Mouse (Mus musculus) large intestine, adult 2 months (tissue): ENCODE measurements at regions not wholly inside any gene's neighbourhood (a gene's known extent, or its start where the extent isn't known, plus 50 kb on each side); places are given as distances from the start of the nearest gene placed in this dataset.

ENCODE experiments used
- DNase-seq: peaks from one replicate; pipeline ENCODE4 v3.0.0-alpha.2; 2012; ENCODE audit warnings: low read depth, low spot score
- WGBS: fragments of 180-500 bp; shearing (Covaris S2); methylation state at CpG from one replicate; pipeline ENCODE4 v1.1.7; 2018; 5-methylcytosine and 5-hydroxymethylcytosine counted together

DNA sequence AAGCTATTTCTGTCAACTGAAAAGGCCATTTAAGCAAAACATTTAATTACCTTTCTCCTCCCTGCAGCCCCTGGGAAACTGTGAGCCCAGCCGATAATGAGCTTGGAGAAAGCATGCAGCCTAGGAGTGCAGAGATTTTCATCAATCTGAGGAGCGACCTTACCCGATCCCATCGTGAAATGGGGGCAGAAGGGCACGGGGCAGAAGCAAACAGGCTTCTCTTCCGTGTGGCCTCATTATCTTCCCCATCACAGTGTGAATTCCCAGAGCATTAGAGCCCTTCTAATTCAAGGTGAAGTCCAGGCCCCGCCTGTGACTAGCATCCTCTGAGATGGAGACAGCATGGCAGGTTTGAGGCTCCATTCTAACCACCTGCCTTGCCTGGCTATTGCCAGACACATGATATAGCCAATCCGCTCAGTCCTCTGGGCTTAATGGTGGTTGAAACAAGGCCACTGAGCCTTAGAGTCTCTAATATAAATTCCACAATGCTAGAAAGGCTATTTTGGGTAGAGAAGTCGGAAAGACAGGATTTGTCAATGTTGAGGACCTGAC is 816.5 kb upstream of the Car8 start:
- 76% methylated on average over 9 of the region's 9 CpGs for WGBS
- DNase-seq, result no peak

- no peak for DNase-seq
- WGBS, result 92% methylated on average over 1 of the region's 1 CpGs
Observed at GRCm38 (mm10) chr4:9048817-9049216, 810.0 kb upstream of the Car8 start.

- no peak for DNase-seq
- WGBS, result 63% methylated on average over 4 of the region's 4 CpGs
Observed at GRCm38 (mm10) chr4:9047151-9047550, 808.3 kb upstream of the Car8 start.

DNA sequence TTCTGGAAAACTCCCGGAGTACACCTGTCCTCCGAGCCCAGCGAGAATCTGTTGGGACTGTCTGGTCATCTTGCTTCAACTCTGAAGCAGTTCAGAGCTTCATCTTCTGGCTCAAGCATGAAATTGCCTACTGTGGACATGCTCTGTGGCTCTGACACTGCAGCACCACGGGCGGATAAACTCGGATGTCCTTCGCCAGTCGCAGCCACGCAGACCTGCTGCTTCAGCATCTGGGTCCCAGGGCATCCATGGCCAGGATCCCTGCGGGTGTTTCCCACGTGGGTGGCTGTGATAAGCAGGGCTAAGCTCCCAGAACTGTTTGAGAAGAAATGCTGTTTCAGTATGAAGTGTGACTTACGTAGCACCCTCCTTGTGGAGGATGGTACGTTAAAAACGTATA is 807.6 kb upstream of the Car8 start:
- no peak for DNase-seq
- 92% methylated on average over 14 of the region's 14 CpGs for WGBS

DNA sequence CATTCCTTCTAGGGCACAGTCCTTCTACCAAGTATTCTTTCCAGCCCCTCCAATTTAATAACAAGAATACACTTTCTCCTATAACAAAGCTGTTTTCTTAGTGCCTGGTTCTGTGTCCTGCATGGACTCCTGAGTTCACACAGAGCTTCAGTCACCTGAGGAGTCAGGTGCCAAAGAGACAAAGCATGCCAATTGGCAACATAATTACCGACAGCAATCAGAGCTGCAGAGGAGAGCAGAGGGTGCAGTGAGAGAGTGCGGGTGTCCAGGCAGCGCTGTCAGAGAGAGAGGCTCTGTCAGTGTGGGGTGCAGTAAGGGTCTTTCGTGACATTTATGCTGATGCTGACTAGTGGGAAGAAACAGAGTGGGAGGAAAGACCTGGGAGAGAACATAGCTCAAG is 807.2 kb upstream of the Car8 start:
- no peak for DNase-seq
- 79% methylated on average over 4 of the region's 4 CpGs for WGBS

GRCm38 (mm10) chr4:9036005-9036404 is 797.2 kb upstream of the Car8 start:
- WGBS, result 85% methylated on average over 4 of the region's 4 CpGs
- DNase-seq, result no peak

- 45% methylated on average over 4 of the region's 4 CpGs for WGBS
- no peak for DNase-seq
Observed at GRCm38 (mm10) chr4:9035350-9035749, 796.5 kb upstream of the Car8 start.

DNA sequence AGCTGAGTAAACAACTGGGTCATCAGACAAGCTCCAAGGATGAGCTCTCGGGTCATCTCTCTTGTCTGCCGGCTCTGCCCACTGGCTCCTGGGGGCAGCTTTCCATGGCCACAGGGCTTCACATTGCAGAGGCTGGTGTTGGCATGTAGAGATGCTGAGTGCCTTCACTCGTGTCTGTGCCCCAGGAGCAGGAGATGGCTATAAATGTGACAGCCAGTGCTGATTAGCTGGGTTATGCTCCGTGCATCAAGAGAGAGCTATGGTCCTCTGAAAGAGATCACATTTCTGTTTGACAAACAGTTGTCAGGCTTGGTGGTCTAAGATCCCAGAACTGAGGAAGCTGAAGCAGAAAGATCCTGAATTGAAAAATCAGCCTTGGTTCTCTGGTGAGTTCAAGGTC is 795.4 kb upstream of the Car8 start:
- DNase-seq, result no peak
- WGBS, result 71% methylated on average over 4 of the region's 4 CpGs

GRCm38 (mm10) chr4:9033106-9033642 is 794.3 kb upstream of the Car8 start:
- no peak for DNase-seq
- WGBS, result 87% methylated on average over 6 of the region's 6 CpGs

- WGBS, result 74% methylated on average over 6 of the region's 6 CpGs
- DNase-seq, result no peak
Observed at GRCm38 (mm10) chr4:9031634-9032033, 792.8 kb upstream of the Car8 start.

GRCm38 (mm10) chr4:9028946-9029345 is 790.1 kb upstream of the Car8 start:
- no peak for DNase-seq
- WGBS, result 54% methylated on average over 6 of the region's 6 CpGs

DNA sequence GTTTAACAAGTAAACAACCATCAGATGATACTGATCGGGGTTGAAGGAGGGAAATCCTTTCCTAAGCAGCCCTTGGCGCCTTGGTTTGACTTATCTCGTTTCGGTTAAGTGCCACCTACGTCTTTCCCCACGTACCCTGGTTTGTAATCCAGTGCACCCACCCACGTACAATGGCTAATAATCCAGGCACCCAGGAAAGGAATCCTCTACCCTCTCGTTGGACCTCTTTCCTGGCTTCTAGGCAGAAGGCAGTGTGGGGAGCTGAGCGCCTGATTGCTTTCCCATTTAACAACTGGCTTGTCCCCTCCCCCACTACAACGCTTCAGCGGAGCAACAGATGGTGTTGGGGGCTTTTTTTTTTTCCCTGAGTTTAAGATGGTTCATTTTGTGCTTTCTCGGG is 789.6 kb upstream of the Car8 start:
- no peak for DNase-seq
- under 1% methylated on average over 12 of the region's 12 CpGs for WGBS

GRCm38 (mm10) chr4:9027798-9028404 is 789.1 kb upstream of the Car8 start:
- under 1% methylated on average over 30 of the region's 30 CpGs for WGBS
- peak; percentile 68 for DNase-seq

- WGBS, result 4% methylated on average over 7 of the region's 7 CpGs
- peak; percentile 60 for DNase-seq
Observed at GRCm38 (mm10) chr4:9027383-9027782, 788.5 kb upstream of the Car8 start.

DNA sequence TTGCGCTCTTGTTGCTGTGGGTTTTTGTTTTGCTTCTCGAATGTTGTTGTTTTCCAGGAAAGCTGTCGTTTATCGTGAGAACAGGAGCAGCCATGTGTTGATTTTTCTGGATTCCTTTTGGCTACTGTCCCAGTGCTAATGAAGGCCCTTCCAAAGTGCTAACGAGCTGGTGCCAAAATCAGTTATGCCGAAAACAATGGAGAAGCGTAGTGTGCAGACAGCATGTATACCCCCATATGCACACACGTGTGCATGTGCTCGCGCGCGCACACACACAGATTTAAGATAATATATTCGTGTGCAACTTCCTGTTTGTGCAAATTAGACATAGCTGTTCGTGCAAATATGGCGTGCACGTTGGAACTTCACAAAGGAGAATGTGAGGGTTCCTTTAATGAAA is 788.0 kb upstream of the Car8 start:
- DNase-seq, result no peak
- WGBS, result 49% methylated on average over 16 of the region's 16 CpGs

- 40% methylated on average over 8 of the region's 8 CpGs for WGBS
- DNase-seq, result no peak
Observed at GRCm38 (mm10) chr4:9025821-9026470, 787.1 kb upstream of the Car8 start.

- WGBS, result 62% methylated on average over 6 of the region's 6 CpGs
- no peak for DNase-seq
Observed at GRCm38 (mm10) chr4:9024216-9024925, 785.5 kb upstream of the Car8 start.

- WGBS, result 82% methylated on average over 22 of the region's 22 CpGs
Observed at GRCm38 (mm10) chr4:9019241-9020110, 780.6 kb upstream of the Car8 start.

GRCm38 (mm10) chr4:9018236-9018635 is 779.4 kb upstream of the Car8 start:
- WGBS, result 80% methylated on average over 2 of the region's 2 CpGs
- no peak for DNase-seq

More at GRCm38 (mm10) chr4:9019241-9020110, 780.6 kb upstream of the Car8 start:
- DNase-seq, result no peak
